Mouse (Mus musculus) G1E-ER4 (cell line): Measurements from ENCODE around the gene Ripk3. TPM values are rescaled to one million over a fixed set of nuclear protein-coding genes. Genes with fewer than 3 reads are reported as not detected.

Experiments used
- GATA1 ChIP-seq: IDR thresholded peaks from one replicate; pipeline ENCODE4 v1.8.0; 2012; ENCODE audit warnings: low read length, inconsistent platforms
- polyA plus RNA-seq: library from polyadenylated mRNA; stranded (reverse); fragments of >175 nt; gene quantifications from 2 replicates; pipeline ENCODE4 v1.2.3, GENCODE M21; 2012

The Ripk3 gene
- polyA plus RNA-seq, 1 experiment, result 0.29 TPM

DNA sequence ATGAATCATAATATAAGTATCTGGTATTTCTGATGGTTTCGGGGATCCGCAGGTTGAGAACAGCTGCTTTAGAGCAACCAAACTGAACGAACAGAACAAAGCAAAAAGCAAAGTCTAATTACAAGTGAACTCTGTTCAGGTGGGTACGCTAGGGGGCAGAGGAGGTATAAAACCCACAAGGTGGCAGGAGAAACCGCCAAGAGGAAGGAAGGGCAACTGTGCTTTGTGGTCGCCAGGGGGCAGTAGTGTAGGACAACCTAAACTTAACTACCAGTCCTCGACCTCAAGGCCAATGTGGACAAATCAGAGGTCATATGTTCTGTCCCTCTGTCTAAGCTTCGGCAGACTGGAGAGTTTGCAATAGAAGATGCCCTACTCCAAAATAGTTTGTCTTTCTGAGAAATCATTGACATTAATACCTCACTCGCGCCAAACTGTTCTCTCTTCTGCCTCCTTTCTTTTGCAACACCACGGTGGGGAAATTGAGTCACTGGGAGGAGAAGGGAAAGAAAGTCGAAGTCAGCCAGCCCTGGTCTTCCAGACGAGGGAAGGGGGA lies 33.8 kb upstream of the Ripk3 start:
- no peak for TF ChIP-seq GATA1

DNA sequence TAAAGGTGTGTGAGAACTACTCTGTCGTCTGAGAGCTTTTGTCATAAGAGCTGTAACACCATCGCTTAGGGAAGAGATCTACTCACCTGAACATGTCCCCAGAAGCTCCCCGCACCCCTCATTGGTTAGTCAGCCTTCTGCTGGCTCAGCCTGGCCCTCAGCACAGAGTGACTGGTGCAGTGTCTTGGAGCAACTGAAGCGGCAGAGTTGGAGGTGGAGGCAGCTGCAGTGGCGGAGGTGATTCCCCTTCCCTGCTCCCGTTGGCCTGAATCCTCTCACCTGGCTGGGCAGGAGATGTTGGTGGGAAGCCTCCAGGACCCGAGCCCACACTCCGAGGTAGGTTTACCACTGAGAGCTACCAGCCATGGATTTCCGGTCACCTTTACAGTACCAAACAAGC lies 31.9 kb upstream of the Ripk3 start:
- no peak for TF ChIP-seq GATA1

DNA sequence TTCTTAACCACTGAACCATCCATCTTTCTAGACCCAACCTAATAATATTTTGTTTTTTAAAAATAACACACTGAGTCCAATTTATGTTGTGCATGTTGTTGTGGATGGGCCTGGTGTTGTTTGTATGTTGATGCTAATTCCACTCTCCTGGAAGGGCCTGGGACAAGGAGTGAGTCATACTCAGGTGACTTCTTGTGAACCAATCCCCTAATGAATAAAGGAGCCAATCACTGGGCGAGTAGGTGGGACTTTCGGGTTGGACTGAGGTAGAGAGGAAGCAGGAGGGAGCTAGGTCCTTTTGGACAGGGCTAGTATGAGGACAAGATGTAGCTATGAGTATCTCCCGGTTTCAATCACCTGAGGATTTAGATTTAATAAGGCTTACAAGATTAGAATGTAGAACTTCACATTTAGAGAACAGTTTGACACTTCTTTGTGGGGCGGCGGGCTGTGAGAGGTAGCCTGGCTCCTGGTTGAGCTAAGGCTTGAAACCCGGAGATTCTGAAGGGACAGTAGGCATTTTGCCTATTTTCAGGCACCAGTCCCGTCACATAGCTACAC lies 31.3 kb upstream of the Ripk3 start:
- no peak for TF ChIP-seq GATA1

DNA sequence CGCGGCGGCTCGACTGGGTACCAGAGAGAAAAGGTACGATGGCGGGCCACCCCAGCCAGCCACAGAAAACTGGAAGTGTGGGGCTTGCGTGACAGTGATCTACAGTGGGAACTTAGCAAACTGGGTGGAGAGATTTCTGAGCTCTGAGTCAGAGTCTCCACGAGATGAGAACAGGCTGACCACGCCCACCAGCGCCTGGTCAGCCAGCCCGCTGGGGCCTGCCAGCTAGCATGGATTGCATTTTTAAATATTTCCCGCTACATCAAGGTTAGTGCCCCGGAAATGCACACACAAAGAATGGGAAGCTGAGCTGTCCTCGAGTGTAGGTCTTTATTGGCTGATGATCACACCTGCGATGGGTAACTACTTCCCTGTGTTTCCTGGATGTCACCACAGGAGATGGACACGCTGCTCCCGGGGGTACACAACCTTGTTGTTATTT lies 26.7 kb upstream of the Ripk3 start:
- TF ChIP-seq GATA1, result no peak

DNA sequence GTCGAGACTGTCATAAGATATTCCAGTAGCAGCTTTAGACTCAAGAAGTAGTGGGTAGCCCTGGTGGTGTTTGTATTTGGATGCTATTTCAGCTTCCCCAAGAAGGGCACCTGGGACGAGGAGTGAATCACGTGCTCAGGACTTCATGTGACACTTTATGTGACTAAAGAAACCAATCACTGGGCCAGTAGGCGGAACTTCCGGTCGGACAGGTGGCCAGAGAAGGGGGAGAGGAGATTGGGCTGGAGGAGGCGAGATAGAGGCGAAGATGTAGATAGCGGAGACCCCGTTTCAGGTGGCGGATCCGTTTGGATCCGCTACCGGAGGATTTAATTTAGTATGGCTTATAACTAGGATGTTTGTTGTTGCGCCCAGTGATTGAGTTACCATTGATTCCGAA lies 26.2 kb upstream of the Ripk3 start:
- TF ChIP-seq GATA1, result no peak

DNA sequence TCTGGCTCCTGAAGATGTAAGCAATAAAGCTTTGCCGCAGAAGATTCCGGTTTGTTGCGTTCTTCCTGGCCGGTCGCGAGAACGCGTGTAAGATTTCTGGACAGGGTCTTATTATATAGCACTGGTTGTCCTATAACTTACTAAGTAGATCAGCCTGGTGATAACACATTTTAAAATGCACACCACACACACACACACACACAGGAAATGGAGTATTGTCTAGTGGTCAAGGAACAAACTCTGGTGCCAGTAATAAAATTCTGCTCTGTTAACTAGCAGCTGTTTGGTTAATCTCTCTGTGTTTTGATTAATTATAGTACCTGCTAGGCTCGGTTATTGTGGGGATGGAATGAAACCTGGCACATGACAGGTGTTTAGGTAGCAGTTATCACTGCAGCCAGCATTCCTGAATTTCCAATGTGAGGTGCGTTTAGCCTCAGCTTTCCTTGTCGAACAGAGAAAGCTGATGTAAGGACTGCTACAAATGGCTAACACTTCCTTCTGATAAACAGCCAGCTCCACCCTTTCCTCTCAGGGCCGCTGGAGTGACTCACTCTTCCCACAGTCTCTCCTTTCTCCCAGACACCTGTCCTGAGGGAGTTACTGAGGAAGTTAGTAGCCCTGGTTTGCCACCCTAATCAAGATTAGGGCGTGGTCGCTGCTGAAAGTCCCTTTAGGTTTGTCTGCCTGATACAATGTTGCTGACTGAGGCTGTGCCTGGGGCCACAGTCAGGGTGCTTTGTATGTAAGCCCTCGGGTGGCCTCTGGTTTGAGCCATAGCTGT lies 6.9 kb upstream of the Ripk3 start:
- TF ChIP-seq GATA1, result no peak

DNA sequence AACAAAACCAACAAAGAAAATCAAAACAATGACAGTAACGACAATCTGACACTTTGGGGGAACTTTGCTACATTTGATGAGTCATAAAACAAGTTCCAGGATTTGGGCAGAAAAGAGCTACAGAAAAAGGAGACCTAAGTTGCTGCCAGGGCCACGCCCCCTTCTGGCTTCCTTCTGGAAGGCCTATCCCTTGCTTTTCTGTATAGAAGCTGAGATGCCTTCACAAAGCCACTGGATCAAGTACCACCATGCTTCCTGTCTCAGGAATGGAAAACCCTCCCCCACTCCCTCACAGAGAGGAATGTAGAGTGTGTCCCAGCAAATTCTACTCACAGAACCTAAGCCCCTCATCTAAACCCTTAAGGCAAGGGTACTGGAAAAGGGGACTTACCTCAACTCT lies 5.3 kb upstream of the Ripk3 start:
- no peak for TF ChIP-seq GATA1

DNA sequence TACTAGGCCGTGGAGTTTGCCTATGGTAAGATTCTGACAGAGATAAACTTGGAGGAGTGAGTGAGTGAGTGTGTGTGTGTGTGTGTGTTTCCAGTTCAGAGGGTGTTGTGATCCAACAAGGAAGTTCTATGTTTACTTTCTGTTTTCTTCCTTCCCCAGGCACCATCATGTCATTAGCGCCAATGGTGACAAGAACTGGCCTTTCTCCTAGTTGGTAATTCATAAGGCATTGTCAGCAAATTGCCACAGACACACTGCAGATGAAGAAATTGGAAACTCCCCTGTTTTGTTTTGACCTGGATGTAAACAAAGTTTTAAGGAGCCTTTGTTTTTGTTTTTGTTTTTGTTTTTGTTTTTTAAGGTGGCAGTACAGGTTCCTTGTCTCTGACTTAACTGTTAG lies 4.8 kb upstream of the Ripk3 start:
- TF ChIP-seq GATA1, result no peak

DNA sequence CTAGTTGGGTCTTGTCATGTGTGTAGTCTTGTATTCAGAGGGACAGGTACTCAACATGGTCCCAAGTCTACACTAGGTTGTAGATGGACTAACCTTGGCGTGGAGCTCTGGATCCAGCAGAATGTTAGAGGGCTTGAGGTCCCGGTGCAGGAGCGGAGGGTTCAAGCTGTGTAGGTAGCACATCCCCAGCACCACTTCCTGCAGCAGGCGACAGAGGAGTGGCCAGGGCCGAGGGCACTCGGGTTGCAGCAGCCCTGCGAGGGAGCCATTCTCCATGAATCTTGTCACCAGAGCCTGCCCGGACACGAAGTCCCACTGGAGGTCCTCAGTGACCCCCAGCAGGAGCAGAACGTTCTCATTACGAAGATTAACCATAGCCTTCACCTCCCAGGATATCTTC lies 934 bp downstream of the Ripk3 start:
- no peak for TF ChIP-seq GATA1

DNA sequence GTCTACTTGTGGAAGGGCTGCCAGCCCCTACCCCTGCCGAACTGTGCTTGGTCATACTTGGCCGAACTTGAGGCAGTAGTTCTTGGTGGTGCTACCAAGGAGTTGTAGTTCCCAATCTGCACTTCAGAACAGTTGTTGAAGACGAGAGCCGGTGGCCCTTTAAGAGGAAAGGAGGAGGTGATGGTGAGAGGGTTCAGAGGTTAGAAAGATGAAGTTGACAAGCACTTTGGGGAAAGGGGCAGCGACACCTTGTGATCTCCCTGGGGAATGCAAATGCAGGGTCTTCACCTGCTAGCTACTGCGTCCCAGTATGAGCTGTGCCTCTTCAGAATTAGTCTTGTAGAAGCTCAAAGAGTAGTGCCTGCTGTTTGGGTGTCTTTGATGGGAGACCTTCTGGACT lies 3.5 kb downstream of the Ripk3 start:
- no peak for TF ChIP-seq GATA1

DNA sequence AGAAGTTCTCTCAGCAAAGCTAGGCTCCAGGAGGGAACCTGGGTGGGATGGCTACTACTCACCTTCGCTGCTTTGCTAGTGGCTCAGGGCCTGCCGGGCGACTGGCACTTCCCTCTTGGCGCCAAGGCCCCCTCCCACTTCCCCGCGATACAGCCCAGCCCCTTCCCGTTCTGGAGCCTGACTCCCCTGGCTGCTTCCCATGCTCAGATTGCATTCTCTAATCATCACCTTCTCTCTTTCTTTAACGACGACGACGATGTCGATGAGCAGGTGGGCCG lies 4.8 kb downstream of the Ripk3 start, which contains the start of gene Adcy4:
TSS of gene Adcy4 (minus strand) at position 138 of the 278 bp plus-strand sequence.
- TF ChIP-seq GATA1, result no peak

DNA sequence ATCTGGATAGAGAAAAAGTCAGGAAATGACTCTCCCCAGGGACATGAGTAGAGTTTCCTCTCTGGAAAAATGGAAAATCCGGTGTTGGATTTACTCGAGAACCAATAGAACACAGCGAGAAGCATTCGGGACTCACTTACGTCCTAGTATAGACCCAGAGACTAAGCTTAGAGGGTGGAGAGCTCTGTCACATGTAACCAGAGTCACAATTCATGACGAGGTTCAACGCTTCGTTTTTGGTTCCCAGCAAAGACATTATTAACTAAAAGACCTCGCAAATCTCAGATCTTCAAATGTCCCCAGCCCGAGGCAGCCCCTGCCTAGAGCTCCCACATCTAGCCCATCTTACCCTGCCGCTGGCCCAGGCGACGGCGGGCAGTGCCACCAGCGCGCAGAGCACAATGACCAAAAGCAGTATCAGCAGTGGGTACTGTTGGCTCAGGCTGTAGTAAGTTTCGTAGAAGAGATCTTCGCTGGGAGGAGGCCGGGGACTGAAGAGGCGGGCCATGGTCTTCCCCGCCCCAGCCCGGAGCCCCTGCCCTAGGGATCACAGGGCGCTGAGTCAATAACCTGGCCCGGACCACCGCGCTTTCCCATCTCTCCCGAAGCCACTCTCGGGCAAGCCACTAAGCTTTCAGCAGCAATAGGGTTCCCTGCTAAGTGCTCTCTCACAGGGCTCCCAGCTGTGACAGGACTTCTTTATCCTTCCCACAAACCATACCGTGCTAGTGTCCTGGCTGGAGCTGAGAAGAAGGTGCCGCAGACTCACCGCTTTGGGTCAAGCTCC lies 5.3 kb downstream of the Ripk3 start:
- TF ChIP-seq GATA1, result no peak

DNA sequence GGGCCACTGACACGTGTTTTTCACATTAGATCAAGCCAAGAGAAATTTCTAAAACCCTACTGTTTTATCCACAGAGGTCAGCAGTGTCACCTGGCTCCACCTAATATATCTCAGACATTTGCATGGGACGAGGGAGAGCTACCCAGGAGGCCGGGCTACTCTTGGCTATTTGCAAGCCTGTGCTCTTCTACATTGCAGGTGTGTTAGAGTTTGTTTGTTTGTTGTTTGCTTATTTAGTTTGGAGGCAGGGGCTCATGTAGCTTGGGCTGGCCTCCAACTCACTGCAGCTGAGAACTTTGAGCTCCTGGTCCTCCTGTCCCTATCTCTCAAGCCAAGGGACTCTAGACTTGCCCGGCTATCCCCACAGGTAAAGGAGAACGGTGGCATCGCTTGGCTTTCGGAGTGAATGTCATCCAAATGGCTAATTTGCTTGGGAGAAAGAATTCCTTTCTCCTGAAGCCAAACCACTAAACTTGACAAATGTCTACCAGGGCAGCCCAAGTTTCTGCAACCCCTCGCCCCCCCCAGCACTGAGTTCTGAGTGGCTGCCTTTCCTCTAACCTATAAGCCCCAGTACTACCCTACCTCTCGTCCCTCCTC lies 6.2 kb downstream of the Ripk3 start:
- TF ChIP-seq GATA1, result no peak

DNA sequence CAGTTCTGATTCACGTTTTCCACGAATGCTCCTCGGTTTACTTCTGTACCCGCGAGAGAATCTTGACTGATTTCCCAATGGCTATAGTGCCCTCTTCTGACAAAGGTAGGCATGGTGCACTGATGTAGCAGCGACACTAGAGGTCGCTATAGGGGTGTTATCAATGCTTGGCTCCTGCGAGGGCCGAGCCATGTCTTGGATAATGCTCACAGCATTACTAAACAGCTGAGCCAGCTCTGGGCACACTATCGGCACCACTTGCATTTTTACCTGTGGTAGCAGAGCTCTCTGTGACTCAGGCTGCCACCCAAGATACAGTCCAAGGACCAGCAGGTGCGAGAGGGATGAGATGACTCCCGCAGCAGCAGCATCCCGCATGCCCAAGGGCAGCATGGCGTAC lies 7.4 kb downstream of the Ripk3 start:
- no peak for TF ChIP-seq GATA1

DNA sequence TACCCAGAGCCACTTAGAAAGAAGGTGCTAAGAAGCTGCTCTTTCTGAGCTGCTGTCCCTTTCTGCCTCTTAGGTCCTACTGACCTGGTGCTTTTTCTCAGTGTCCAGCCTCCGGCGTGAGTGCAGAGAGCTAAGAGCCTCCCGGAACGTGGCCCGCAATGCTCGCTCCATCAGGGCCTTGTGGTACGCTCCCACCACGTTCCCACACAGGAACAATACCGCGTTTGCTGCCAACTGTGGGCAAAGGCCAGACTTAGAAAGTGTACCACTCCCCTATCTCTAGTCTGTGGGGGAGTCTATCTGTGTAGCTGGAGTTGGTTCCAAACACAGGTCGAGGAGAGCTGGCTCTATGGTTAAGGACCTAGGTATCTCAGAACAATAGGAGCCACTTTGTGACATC lies 7.9 kb downstream of the Ripk3 start:
- no peak for TF ChIP-seq GATA1

DNA sequence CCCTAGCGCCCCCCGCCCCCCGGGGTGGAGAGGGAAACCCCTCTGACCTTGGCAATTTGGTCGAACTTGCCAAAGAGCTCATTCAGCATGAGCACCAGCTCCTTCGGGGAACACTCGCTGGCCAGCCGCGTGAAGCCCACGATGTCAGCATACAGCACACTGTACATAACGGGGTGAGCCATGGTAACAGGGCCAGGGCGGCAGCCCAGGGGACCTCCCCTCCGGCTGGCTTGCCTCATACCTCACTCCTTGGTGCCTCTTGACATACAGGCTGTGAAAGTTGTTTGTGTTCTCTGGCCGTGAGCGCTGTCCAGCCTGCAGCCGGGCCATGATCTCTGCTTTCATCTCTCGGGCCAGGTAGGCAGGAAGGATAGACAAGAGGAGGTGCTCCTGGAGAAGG lies 9.0 kb downstream of the Ripk3 start:
- TF ChIP-seq GATA1, result no peak
